Mouse (Mus musculus): ENCODE results near the gene Gm15319.
"Not testable (repeated sequence)": the region's sequence is repeated elsewhere in the genome, so short reads cannot be mapped to it uniquely, and the experiment has no call there.

Gm15319 gene

GRCm38 (mm10) chr8:20363110-20363509, at the start of gene Gm15319:
Gene Gm15319 (minus strand): TSS chr8:20363210.
- DNase-seq (ENCODE audit: low read depth) = not testable (repeated sequence)

DNA sequence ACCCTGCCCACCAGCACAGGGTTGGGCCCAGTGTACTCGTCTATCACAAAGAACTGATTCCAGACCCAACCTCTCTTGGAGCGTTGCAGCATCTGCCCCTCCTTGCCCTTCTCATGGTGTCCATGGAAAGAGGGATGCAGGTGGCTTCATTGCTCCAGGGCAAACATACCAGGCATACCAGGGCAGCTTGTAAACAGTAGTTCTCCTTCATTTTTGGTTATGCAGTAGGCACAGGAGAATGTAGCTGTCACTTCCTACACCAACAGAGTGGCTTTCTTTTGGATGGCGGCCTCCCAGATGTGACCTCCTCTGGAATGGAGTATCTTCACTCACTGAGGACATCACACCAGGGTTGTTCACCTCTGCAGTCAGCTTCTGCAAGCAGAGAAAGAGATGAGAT, 47.3 kb upstream of the Gm15319 start:
- DNase-seq (ENCODE audit: low read depth) = not testable (repeated sequence)

DNA sequence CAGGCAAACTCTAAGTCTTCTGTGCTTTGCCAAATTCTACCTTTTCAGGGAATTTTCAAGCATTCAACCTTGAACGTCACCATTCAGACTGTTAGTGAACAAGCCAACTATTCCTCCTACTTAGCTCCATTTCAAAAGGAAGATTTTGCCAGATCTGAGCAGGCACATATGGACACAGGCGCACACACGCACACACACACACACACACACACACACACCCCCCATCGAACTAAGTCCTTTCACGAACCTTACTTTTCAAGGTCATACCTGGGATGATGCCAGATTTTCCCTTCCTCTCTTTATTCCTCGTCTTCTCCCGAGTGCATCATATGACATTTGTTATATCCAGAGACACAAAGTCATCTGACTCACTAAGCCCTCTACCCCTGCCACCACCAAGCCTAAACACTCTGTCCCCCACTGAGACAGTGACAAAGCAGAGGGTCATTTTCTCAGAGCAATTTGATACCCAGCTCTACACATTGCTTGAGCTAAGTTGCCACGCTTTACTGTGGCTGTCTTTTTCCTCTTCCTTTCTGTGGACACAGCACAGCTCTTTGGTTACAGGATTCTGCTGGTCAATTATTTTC, 45.5 kb upstream of the Gm15319 start:
- DNase-seq (ENCODE audit: low read depth) = not testable (repeated sequence)

DNA sequence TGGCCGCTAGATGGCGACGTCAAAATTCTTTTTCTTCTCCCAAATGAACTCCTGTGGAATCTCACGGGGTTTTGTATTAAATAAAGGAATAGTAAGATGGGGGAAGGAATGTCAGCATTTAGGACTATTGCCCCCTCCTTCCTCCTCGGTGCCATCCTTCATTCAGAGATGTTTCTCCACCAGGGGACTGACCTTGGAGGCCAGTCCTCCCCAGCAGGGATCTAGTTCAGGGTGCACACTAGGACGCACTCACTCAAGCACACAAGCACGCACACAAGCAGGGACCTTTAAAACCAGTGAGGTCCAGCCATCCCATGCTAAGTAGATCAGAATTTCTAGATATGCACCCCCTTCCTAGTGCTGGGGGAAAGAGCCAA, 26.3 kb upstream of the Gm15319 start:
- DNase-seq (ENCODE audit: low read depth) = not testable (repeated sequence)

- DNase-seq (ENCODE audit: low read depth) = not testable (repeated sequence)
These were observed 25.8 kb upstream of the Gm15319 start for GRCm38 (mm10) chr8:20388706-20389362.

- DNase-seq (ENCODE audit: low read depth) = not testable (repeated sequence)
These were observed 24.2 kb upstream of the Gm15319 start for GRCm38 (mm10) chr8:20387121-20387794.

- DNase-seq (ENCODE audit: low read depth) = not testable (repeated sequence)
These were observed 22.0 kb upstream of the Gm15319 start for GRCm38 (mm10) chr8:20384990-20385389.

- DNase-seq (ENCODE audit: low read depth) = not testable (repeated sequence)
These were observed 21.1 kb upstream of the Gm15319 start for GRCm38 (mm10) chr8:20384131-20384530.

DNA sequence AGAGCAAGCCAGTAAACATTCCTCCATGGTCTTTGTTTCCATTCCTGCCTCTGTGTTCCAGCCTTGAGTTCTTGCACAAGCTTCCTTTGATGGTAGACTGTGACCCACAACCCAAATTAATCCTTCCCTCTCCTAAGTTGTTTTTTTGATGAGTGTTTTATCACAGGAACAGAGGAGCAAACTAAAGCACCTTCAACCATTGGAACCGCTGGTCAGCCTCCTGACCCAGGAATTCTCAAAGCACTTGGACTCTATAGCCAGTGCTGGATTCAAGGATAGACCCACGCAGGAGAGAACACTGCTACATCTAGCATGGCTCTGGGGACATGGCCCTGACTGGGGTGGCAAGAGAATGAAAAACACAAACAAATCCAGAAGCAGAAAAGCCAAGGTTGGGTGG, 19.1 kb upstream of the Gm15319 start:
- not testable (repeated sequence) for DNase-seq (ENCODE audit: low read depth)

- DNase-seq (ENCODE audit: low read depth) = not testable (repeated sequence)
These were observed 18.6 kb upstream of the Gm15319 start for GRCm38 (mm10) chr8:20381637-20382036.

- not testable (repeated sequence) for DNase-seq (ENCODE audit: low read depth)
These were observed 18.2 kb upstream of the Gm15319 start for GRCm38 (mm10) chr8:20381239-20381620.

DNA sequence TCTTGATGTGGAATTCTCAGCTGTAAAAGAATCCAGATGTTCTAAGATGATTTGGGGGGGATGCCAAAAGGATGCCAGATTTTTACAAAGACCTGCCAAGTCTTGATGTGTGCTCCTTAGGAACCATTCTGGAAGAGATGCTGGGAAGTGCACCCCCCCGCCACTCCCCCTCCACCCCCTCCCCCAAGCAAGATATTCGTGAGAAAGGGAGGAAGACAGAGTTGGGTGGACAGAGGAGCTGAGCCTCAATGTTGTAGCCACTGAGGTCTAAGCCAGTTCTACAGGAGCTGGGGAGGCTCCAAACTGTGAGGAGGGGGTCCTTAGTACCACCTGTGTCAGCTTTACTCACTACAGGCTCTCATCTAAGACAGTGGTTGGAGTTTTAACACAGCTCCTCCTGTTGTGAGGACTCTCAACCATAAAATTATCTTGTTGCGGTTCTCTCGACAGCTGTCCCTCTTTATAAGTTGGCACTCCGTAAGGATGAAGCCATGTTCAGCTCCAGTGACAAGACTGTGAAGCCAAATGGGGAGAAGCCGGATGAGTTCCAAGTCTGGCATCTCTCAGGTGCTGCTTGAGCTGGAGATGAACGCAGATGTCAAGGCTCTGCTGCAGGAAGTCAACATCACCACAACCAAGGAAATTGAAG, 17.7 kb upstream of the Gm15319 start:
- not testable (repeated sequence) for DNase-seq (ENCODE audit: low read depth)

DNA sequence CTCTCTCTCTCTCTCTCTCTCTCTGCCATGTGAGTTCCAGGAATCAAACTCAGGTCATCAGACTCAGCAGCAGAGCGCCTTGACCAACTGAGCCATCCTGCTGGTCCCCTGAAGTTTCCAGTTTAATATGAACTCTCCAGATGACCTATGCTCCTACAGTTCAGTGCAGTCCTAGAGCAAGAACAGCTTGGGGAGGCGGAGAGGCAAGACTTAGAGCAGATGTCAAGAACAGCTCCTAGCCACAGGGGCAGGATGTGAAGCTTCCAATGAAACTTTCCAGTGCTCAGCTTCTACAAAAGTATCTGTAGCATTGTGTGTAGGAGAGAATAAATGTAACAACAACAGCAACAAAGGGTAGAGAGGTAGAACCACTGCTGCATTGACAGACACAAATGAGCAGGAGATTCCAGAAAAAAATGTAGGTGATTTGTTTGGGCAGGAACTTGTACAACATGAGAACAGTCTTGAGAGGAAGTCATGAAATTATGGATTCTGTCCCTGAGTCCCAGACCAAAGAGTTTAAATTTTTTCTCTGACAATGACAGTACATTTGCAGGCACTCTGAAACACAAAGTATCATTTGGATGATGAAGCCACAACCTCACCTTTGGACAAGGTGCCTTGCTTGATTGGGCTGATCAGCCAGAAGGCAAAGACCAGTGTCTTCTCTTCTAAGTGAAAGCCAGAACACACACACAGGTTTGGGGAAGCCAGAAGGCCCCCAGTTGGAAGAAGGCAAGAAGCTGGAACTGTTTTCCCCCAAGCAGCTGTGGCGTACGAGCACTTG, 16.8 kb upstream of the Gm15319 start:
- DNase-seq (ENCODE audit: low read depth) = not testable (repeated sequence)

DNA sequence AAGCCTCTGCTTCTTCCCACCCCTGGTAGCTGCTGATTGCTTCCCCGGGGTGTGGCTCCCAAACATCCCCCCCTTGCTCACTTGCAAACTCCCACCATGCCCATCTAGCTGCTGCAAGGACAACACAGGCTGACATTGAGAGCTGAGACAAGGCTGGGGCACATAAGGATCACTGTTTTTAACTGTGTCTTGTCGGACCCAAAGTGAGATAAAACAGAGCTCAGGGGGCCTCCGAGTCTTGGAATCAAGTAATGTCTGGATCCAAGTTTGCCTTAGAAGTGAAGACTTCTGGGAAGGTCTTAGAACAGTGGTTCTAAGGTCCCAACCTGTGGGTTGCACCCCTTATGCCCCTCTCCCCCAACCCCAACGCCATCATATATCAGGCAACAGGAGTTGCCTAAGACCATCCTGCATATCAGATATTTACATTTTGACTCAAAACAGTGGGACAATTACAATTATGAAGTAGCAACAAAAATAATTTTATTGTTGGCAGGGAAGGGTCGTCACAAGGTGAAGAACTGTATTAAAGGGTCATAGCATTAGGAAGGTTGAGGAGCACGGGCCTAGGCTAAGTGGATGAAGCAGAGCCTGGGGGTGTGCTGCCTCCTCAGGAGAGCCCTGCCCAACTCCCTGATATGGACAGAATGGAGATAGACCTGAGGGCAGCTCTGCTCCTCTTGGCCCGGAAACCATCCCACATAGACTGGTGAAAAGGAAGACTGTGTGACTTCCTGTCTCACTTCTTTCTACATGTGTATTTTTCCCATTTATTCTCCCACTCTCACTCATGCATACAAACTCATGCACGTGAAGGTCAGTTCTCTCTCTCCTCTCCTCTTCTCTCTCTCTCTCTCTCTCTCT, 16.0 kb upstream of the Gm15319 start:
- DNase-seq (ENCODE audit: low read depth) = not testable (repeated sequence)

GRCm38 (mm10) chr8:20378353-20378752, 15.3 kb upstream of the Gm15319 start:
- not testable (repeated sequence) for DNase-seq (ENCODE audit: low read depth)

DNA sequence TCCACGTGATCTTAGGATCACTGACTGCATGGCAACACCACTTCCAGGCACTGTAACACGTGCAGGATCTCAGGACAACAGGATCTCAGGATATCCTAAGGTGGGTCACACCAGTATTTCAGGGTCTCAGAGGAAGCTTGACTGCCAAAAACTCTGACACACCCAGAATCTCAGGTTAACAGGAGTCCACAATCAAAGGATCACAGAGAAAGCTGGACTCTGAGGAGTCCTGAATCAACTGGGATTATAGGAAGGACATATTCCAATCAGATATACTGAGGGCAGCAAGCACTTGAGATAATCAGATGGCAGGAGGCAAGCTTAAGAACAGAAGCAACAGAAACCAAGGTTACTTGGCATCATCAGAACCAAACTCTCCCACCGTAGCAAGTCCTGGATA, 12.7 kb upstream of the Gm15319 start:
- DNase-seq (ENCODE audit: low read depth) = not testable (repeated sequence)

DNA sequence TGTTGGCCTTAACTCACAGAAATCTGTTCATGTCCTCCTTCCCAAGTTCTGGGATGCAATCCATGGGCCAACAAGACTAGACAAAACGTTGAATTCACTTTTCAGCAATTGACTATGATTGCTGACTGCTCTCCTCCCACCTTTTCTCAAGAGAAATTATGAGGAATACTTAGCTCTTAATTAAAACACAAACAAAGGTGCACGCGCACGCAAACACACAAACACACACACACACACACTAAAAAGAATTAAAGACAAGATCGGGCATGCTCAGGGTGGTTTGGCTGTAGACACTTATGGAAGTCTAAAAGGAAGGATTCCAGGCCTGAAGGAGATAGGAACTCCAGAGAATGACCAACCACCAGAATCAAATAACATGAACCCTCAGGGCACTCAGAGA, 6.6 kb downstream of the Gm15319 start:
- DNase-seq (ENCODE audit: low read depth) = not testable (repeated sequence)

GRCm38 (mm10) chr8:20353579-20353978, 9.4 kb downstream of the Gm15319 start:
- not testable (repeated sequence) for DNase-seq (ENCODE audit: low read depth)

GRCm38 (mm10) chr8:20302759-20303158, 60.3 kb downstream of the Gm15319 start:
- DNase-seq (ENCODE audit: low read depth) = not testable (repeated sequence)

DNA sequence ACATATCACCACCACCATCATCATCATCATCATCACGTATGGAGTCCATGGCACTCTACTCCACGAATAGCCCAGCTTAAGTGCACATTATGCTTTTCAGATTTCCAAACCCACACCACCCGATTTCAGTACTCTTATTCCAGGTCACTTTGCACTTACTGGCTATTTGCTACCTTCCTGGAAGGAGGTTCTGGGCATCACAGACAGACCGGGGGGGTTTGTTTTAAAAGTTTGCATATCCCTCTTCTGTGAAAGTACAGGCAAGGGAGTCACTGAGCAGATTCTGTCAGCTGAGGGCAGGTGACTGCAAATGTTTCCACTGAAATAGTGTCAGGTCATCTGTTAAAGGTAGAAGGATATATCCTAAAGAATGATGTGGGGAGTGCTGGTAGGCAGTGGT, 63.0 kb downstream of the Gm15319 start:
- not testable (repeated sequence) for DNase-seq (ENCODE audit: low read depth)
